Mouse (Mus musculus) small intestine, adult 2 months (tissue): ENCODE results near the gene Nfib.

Experiments
- CTCF ChIP-seq: fragments of 200-500 bp; IDR thresholded peaks from 2 replicates; pipeline ENCODE4 v1.5.1; 2012; ENCODE audit warnings: low read depth, mild to moderate bottlenecking, control low read depth, inconsistent platforms, low read length, moderate library complexity, mixed read lengths; ENCODE audit not compliant: insufficient replicate concordance, insufficient read length; ENCODE audit errors: extremely low read depth
- POLR2A ChIP-seq: fragments of 200-500 bp; IDR thresholded peaks from 2 replicates; pipeline ENCODE4 v1.6.1; 2012; ENCODE audit warnings: low read depth, mild to moderate bottlenecking, control low read depth, inconsistent platforms, low read length, moderate library complexity

DNA sequence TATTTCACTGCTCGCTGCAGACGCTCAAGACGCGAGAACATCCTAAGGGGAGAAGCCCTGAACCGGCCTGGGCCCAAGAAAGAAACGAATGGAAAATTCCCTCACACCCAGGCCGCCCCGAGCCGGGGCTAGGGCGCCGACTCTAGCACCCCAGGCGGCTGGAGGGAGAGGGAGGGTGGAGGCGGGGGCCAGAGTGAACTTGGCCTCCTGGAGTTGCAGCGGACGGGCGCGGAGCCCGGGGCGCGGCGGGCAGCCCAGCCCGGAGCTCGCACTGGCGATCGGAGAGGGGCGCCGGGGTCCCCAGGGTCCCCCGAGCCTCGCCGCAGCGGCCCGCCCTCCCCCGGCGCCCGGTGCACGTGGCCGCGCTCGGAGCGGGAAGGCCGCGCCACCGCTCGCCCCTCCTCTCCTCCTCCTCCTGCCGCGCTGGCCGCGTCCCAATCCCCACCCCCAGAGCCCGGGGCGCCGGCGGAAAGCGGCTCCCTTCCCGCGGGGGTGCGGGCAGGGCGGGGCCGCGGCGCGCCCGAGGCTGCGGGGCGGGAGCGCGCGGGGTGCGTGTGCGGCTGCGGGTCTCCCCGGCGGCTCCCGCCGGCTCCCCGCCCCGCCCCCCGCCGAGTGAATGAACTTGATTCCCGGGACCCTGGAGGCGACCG is 199.3 kb downstream of the Nfib start:
- TF ChIP-seq CTCF = no peak
- no peak for TF ChIP-seq POLR2A
